Mouse (Mus musculus) midbrain, embryonic 10.5 days (tissue): ENCODE results near the gene Spx. TPM values are rescaled to one million over a fixed set of nuclear protein-coding genes. Genes with fewer than 3 reads are reported as not detected.

ENCODE experiments used
- DNase-seq: peaks from one replicate; pipeline ENCODE4 v3.0.0-alpha.2; 2017; ENCODE audit warnings: low spot score
- H3K27ac ChIP-seq: fragments of 300-500 bp; sonication (generic); replicated peaks from 2 replicates; pipeline ENCODE4 v1.5.1; 2016; ENCODE audit warnings: mild to moderate bottlenecking
- H3K27me3 ChIP-seq: fragments of 300-500 bp; sonication (generic); 2 replicates; pipeline ENCODE4 v1.6.1; 2016; ENCODE audit warnings: low read depth, mild to moderate bottlenecking; ENCODE audit not compliant: poor library complexity, severe bottlenecking
- H3K36me3 ChIP-seq: fragments of 300-500 bp; sonication (generic); 2 replicates; pipeline ENCODE4 v1.6.1; 2016; ENCODE audit warnings: mild to moderate bottlenecking, moderate library complexity
- H3K4me1 ChIP-seq: fragments of 300-500 bp; sonication (generic); 2 replicates; pipeline ENCODE4 v1.6.1; 2016
- H3K4me3 ChIP-seq: fragments of 300-500 bp; sonication (generic); 2 replicates; pipeline ENCODE4 v1.5.1; 2016; ENCODE audit warnings: mild to moderate bottlenecking, moderate library complexity
- H3K9me3 ChIP-seq: fragments of 300-500 bp; sonication (generic); replicated peaks from 2 replicates; pipeline ENCODE4 v1.6.1; 2016; ENCODE audit warnings: mild to moderate bottlenecking
- WGBS: fragments of 180-500 bp; shearing (Covaris S2); methylation state at CpG from one replicate; pipeline ENCODE4 v1.1.7; 2016; 5-methylcytosine and 5-hydroxymethylcytosine counted together
- polyA plus RNA-seq: library from polyadenylated mRNA; unstranded; fragments of >200 nt; fragmentation: Nextera tagmentation; extraction: Ambion mirVana; gene quantifications from 2 replicates; pipeline ENCODE4 v1.2.1, GENCODE M21; 2016

Gene Spx
- polyA plus RNA-seq = 0.79 and 1.6 TPM in 2 replicates

GRCm38 (mm10) chr6:142412906-142413491 lies at the start of gene Spx:
Gene Spx (plus strand): TSS chr6:142413441.
- no peaks in the 10 kb centered on the region for H3K36me3 ChIP-seq
- peak within 1 kb of the TSS; percentile 54 for H3K4me3 ChIP-seq
- WGBS = 72% methylated on average over 11 of the region's 11 CpGs

GRCm38 (mm10) chr6:142365742-142366472 lies 47.3 kb upstream of the Spx start:
- DNase-seq = no peak
- no peaks in the 10 kb centered on the region for H3K4me1 ChIP-seq
- no peak overlapping the region for H3K4me3 ChIP-seq
- 92% methylated on average over 8 of the region's 8 CpGs for WGBS
- H3K27ac ChIP-seq = no peak overlapping the region
- peaks cover 97% of the 10 kb centered on the region for H3K36me3 ChIP-seq
- no peaks in the 10 kb centered on the region for H3K9me3 ChIP-seq
- H3K27me3 ChIP-seq = no peaks in the 10 kb centered on the region

More at GRCm38 (mm10) chr6:142412906-142413491, at the start of gene Spx:
- H3K27ac ChIP-seq = no peak within 1 kb of the TSS
- peaks cover 23% of the 10 kb centered on the region for H3K4me1 ChIP-seq
- H3K9me3 ChIP-seq = no peaks in the 10 kb centered on the region
- no peak for DNase-seq
- H3K27me3 ChIP-seq = peaks cover 45% of the 10 kb centered on the region

- no peak for DNase-seq
- H3K4me1 ChIP-seq = no peaks in the 10 kb centered on the region
- no peak overlapping the region for H3K27ac ChIP-seq
- H3K4me3 ChIP-seq = no peak overlapping the region
- H3K27me3 ChIP-seq = no peaks in the 10 kb centered on the region
- 94% methylated on average over 10 of the region's 10 CpGs for WGBS
- H3K36me3 ChIP-seq = peaks cover 94% of the 10 kb centered on the region
- H3K9me3 ChIP-seq = no peaks in the 10 kb centered on the region
Measured at GRCm38 (mm10) chr6:142366473-142367018, 46.7 kb upstream of the Spx start.

GRCm38 (mm10) chr6:142367565-142367964 lies 45.7 kb upstream of the Spx start:
- Histone ChIP-seq H3K36me3 (peaks cover 94% of the 10 kb centered on the region), H3K27ac (no peak overlapping the region), H3K4me1 (no peaks in the 10 kb centered on the region), H3K4me3 (no peak overlapping the region), H3K9me3 (no peaks in the 10 kb centered on the region), H3K27me3 (no peaks in the 10 kb centered on the region)
- DNase-seq = no peak
- 92% methylated on average over 3 of the region's 3 CpGs for WGBS

- Histone ChIP-seq H3K9me3 (no peaks in the 10 kb centered on the region), H3K4me3 (no peak overlapping the region), H3K36me3 (peaks cover 94% of the 10 kb centered on the region), H3K27ac (no peak overlapping the region), H3K27me3 (no peaks in the 10 kb centered on the region), H3K4me1 (no peaks in the 10 kb centered on the region)
- no peak for DNase-seq
- 90% methylated on average over 3 of the region's 3 CpGs for WGBS
Measured at GRCm38 (mm10) chr6:142369568-142369967, 43.7 kb upstream of the Spx start.

- Histone ChIP-seq H3K4me1 (no peaks in the 10 kb centered on the region), H3K27ac (no peak overlapping the region), H3K36me3 (peaks cover 47% of the 10 kb centered on the region), H3K9me3 (no peaks in the 10 kb centered on the region), H3K4me3 (no peak overlapping the region), H3K27me3 (no peaks in the 10 kb centered on the region)
- no peak for DNase-seq
- 64% methylated on average over 1 of the region's 1 CpGs for WGBS
Measured at GRCm38 (mm10) chr6:142377081-142377480, 36.2 kb upstream of the Spx start.

- DNase-seq = no peak
- peaks cover 32% of the 10 kb centered on the region for H3K36me3 ChIP-seq
- no peaks in the 10 kb centered on the region for H3K9me3 ChIP-seq
- 94% methylated on average over 8 of the region's 8 CpGs for WGBS
- no peak overlapping the region for H3K4me3 ChIP-seq
- no peaks in the 10 kb centered on the region for H3K4me1 ChIP-seq
- no peak overlapping the region for H3K27ac ChIP-seq
- H3K27me3 ChIP-seq = no peaks in the 10 kb centered on the region
Measured at GRCm38 (mm10) chr6:142378576-142379330, 34.5 kb upstream of the Spx start.

- Histone ChIP-seq H3K4me3 (no peak overlapping the region), H3K27ac (no peak overlapping the region), H3K27me3 (no peaks in the 10 kb centered on the region), H3K36me3 (peaks cover 20% of the 10 kb centered on the region), H3K4me1 (no peaks in the 10 kb centered on the region), H3K9me3 (no peaks in the 10 kb centered on the region)
- DNase-seq = no peak
- WGBS = 93% methylated on average over 6 of the region's 6 CpGs
Measured at GRCm38 (mm10) chr6:142379961-142380360, 33.3 kb upstream of the Spx start.

GRCm38 (mm10) chr6:142381615-142382014 lies 31.6 kb upstream of the Spx start:
- no peak for DNase-seq
- Histone ChIP-seq H3K36me3 (peaks cover 3% of the 10 kb centered on the region), H3K27ac (no peak overlapping the region), H3K27me3 (no peaks in the 10 kb centered on the region), H3K4me1 (peaks cover 7% of the 10 kb centered on the region), H3K4me3 (no peak overlapping the region), H3K9me3 (no peaks in the 10 kb centered on the region)
- 90% methylated on average over 7 of the region's 7 CpGs for WGBS

GRCm38 (mm10) chr6:142384521-142384920 lies 28.7 kb upstream of the Spx start:
- Histone ChIP-seq H3K4me3 (no peak overlapping the region), H3K27ac (no peak overlapping the region), H3K36me3 (no peaks in the 10 kb centered on the region), H3K9me3 (no peaks in the 10 kb centered on the region), H3K27me3 (no peaks in the 10 kb centered on the region), H3K4me1 (peaks cover 21% of the 10 kb centered on the region)
- WGBS = 95% methylated on average over 9 of the region's 9 CpGs
- DNase-seq = no peak

GRCm38 (mm10) chr6:142386285-142387010 lies 26.8 kb upstream of the Spx start:
- DNase-seq = no peak
- H3K27ac ChIP-seq = peak overlapping the region; percentile 91
- 0 out of 2 replicates have a peak, but pooled peaks cover 4% of the 10 kb centered on the region for H3K36me3 ChIP-seq
- no peaks in the 10 kb centered on the region for H3K27me3 ChIP-seq
- 6% methylated on average over 31 of the region's 31 CpGs for WGBS
- H3K4me3 ChIP-seq = peak overlapping the region; percentile 99
- peaks cover 21% of the 10 kb centered on the region for H3K4me1 ChIP-seq
- H3K9me3 ChIP-seq = no peaks in the 10 kb centered on the region
